Mouse (Mus musculus) thymus, adult 2 months (tissue): ENCODE results near the gene Cep350. TPM values are rescaled to one million over a fixed set of nuclear protein-coding genes. Genes with fewer than 3 reads are reported as not detected.

Experiments used
- DNase-seq: peaks from one replicate; pipeline ENCODE4 v3.0.0; 2021
- H3K27ac ChIP-seq: fragments of 200-500 bp; 2 replicates; pipeline ENCODE4 v1.5.1; 2012; ENCODE audit warnings: low read length, control low read depth; ENCODE audit not compliant: control insufficient read depth, insufficient read depth
- H3K27me3 ChIP-seq: fragments of 200-500 bp; 2 replicates; pipeline ENCODE4 v1.6.1; 2012; ENCODE audit warnings: mild to moderate bottlenecking, low read length, moderate library complexity, mixed read lengths; ENCODE audit not compliant: control insufficient read depth, insufficient read depth
- H3K36me3 ChIP-seq: fragments of 200-500 bp; 2 replicates; pipeline ENCODE4 v1.6.1; 2012; ENCODE audit warnings: mild to moderate bottlenecking, low read length, moderate library complexity; ENCODE audit not compliant: control insufficient read depth, insufficient read depth
- H3K4me1 ChIP-seq: fragments of 200-500 bp; replicated peaks from 2 replicates; pipeline ENCODE4 v1.6.1; 2012; ENCODE audit warnings: low read length; ENCODE audit not compliant: control insufficient read depth, insufficient read depth
- H3K4me3 ChIP-seq: fragments of 200-500 bp; 2 replicates; pipeline ENCODE4 v1.5.1; 2012; ENCODE audit warnings: mild to moderate bottlenecking, low read length, control low read depth, moderate library complexity; ENCODE audit not compliant: control insufficient read depth, insufficient read depth
- CTCF ChIP-seq: fragments of 200-500 bp; IDR thresholded peaks from 2 replicates; pipeline ENCODE4 v1.5.1; 2012; ENCODE audit warnings: mild to moderate bottlenecking, control low read depth, low read length, moderate library complexity, borderline replicate concordance; ENCODE audit not compliant: control insufficient read depth, poor library complexity, insufficient read depth; ENCODE audit errors: extremely low read depth
- POLR2A ChIP-seq: fragments of 200-500 bp; IDR thresholded peaks from 2 replicates; pipeline ENCODE4 v1.6.1; 2012; ENCODE audit warnings: mild to moderate bottlenecking, low read length, control low read depth, moderate library complexity; ENCODE audit not compliant: control insufficient read depth, poor library complexity, insufficient read depth; ENCODE audit errors: extremely low read depth
- WGBS: fragments of 180-500 bp; shearing (Covaris S2); methylation state at CpG from one replicate; pipeline ENCODE4 v1.1.7; 2018; 5-methylcytosine and 5-hydroxymethylcytosine counted together
- polyA plus RNA-seq: library from polyadenylated mRNA; depleted of rRNA; stranded (reverse); fragments of >200 nt; gene quantifications from 2 replicates; pipeline ENCODE4 v1.2.3, GENCODE M21; 2012; rRNA removed

Gene Cep350
- 12.7 and 13.1 TPM in 2 replicates for polyA plus RNA-seq

- peaks cover 3% of the 10 kb centered on the region for H3K4me1 ChIP-seq
- H3K36me3 ChIP-seq: no peaks in the 10 kb centered on the region
- peak within 1 kb of the TSS; percentile 79 for H3K27ac ChIP-seq
- peak; percentile 95 for DNase-seq
- under 1% methylated on average over 43 of the region's 57 CpGs for WGBS
- TF ChIP-seq CTCF (no peak; the same call in 1 of the 2 replicates), POLR2A (peak; percentile 80)
- H3K4me3 ChIP-seq: peak within 1 kb of the TSS; percentile 84
- H3K27me3 ChIP-seq: no peaks in the 10 kb centered on the region
These were observed at the start of gene Cep350 for GRCm38 (mm10) chr1:155973068-155973718. Cep350 (minus strand) TSS chr1:155973255.

GRCm38 (mm10) chr1:156020402-156020801 lies 47.3 kb upstream of the Cep350 start:
- TF ChIP-seq POLR2A (no peak), CTCF (no peak)
- Histone ChIP-seq H3K36me3 (peaks cover 80% of the 10 kb centered on the region), H3K27me3 (no peaks in the 10 kb centered on the region), H3K27ac (no peak overlapping the region), H3K4me3 (no peak overlapping the region), H3K4me1 (no peaks in the 10 kb centered on the region; the same call in 1 of the 2 replicates)
- WGBS: 94% methylated on average over 1 of the region's 1 CpGs
- no peak for DNase-seq

- H3K36me3 ChIP-seq: peaks cover 80% of the 10 kb centered on the region
- no peaks in the 10 kb centered on the region for H3K27me3 ChIP-seq
These were observed 46.7 kb upstream of the Cep350 start for GRCm38 (mm10) chr1:156019800-156020199.

GRCm38 (mm10) chr1:156009003-156009402 lies 35.9 kb upstream of the Cep350 start:
- H3K4me1 ChIP-seq: no peaks in the 10 kb centered on the region
- TF ChIP-seq CTCF (no peak), POLR2A (no peak)
- no peaks in the 10 kb centered on the region for H3K27me3 ChIP-seq
- no peak for DNase-seq
- 90% methylated on average over 1 of the region's 1 CpGs for WGBS
- H3K27ac ChIP-seq: no peak overlapping the region
- H3K4me3 ChIP-seq: no peak overlapping the region
- peaks cover 86% of the 10 kb centered on the region for H3K36me3 ChIP-seq

More at GRCm38 (mm10) chr1:156019800-156020199, 46.7 kb upstream of the Cep350 start:
- no peak overlapping the region for H3K27ac ChIP-seq
- no peaks in the 10 kb centered on the region for H3K4me1 ChIP-seq
- 95% methylated on average over 1 of the region's 1 CpGs for WGBS
- H3K4me3 ChIP-seq: no peak overlapping the region
- TF ChIP-seq CTCF: no peak
- TF ChIP-seq POLR2A: no peak
- DNase-seq: no peak

DNA sequence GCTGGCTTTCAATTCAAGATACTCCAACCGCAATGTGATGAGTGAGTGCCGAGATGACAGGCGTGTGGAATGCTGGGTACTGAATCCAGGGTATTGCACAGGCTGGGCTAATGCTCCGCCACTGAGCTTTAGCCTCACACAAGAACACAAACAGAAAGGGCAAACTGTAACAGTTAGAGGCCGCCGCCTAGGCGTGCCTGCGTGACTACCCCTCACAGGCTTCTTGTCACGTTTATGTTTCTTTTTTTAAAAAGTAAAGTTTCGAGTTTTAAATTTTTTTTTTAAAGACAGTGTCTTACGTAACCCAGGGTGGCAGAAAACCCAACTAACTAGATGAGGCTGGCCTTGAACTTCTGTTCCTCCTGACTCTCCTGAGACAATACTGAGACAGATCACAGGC lies 32.9 kb upstream of the Cep350 start:
- H3K36me3 ChIP-seq: peaks cover 55% of the 10 kb centered on the region

GRCm38 (mm10) chr1:156003201-156003935 lies 30.3 kb upstream of the Cep350 start:
- no peak overlapping the region for H3K27ac ChIP-seq
- peaks cover 33% of the 10 kb centered on the region for H3K36me3 ChIP-seq
- no peak for DNase-seq
- H3K4me3 ChIP-seq: no peak overlapping the region
- H3K27me3 ChIP-seq: no peaks in the 10 kb centered on the region
- H3K4me1 ChIP-seq: no peaks in the 10 kb centered on the region
- no peak for TF ChIP-seq CTCF
- TF ChIP-seq POLR2A: no peak
- over 99% methylated on average over 7 of the region's 7 CpGs for WGBS

More for the DNA sequence above, 32.9 kb upstream of the Cep350 start:
- WGBS: 98% methylated on average over 11 of the region's 11 CpGs
- no peaks in the 10 kb centered on the region for H3K4me1 ChIP-seq
- no peak overlapping the region for H3K4me3 ChIP-seq
- H3K27me3 ChIP-seq: no peaks in the 10 kb centered on the region
- no peak for DNase-seq
- no peak overlapping the region for H3K27ac ChIP-seq
- TF ChIP-seq CTCF: no peak
- no peak for TF ChIP-seq POLR2A
